Mouse (Mus musculus): ENCODE measurements around the gene Vps8. TPM values are rescaled to one million over a fixed set of nuclear protein-coding genes. Genes with fewer than 3 reads are reported as not detected.

Vps8 gene
- polyA plus RNA-seq, 1 experiment from 2014 or later: 27.0 TPM

GRCm38 (mm10) chr16:21441012-21441411 lies 18.1 kb downstream of the Vps8 start:
- Histone ChIP-seq H3K9me3 (ENCODE audit: control insufficient read depth, low read length) (no peaks in the 10 kb centered on the region), H3K4me2 (replicated peaks; ENCODE audit: low read depth, low read length) (no peak overlapping the region), H3K27ac (ENCODE audit: low read depth, low read length) (no peak overlapping the region), H3K4me1 (replicated peaks; ENCODE audit: control insufficient read depth, insufficient read depth, low read length) (no peaks in the 10 kb centered on the region), H3K9ac (ENCODE audit: low read depth, low read length) (no peak overlapping the region), H3K36me3 (ENCODE audit: control insufficient read depth, insufficient read depth, low read length) (no peaks in the 10 kb centered on the region), H3K4me3 (ENCODE audit: low read depth, low read length) (no peak overlapping the region), H3K27me3 (ENCODE audit: control insufficient read depth, insufficient read depth, low read length) (no peaks in the 10 kb centered on the region)
- no peak for DNase-seq (ENCODE audit: low spot score)
- ATAC-seq (ENCODE audit: low FRiP score): no peak

- Histone ChIP-seq H3K27ac (ENCODE audit: low read depth, low read length) (no peak overlapping the region), H3K27me3 (ENCODE audit: control insufficient read depth, insufficient read depth, low read length) (no peaks in the 10 kb centered on the region), H3K36me3 (ENCODE audit: control insufficient read depth, insufficient read depth, low read length) (no peaks in the 10 kb centered on the region), H3K9ac (ENCODE audit: low read depth, low read length) (no peak overlapping the region), H3K9me3 (ENCODE audit: control insufficient read depth, low read length) (no peaks in the 10 kb centered on the region), H3K4me1 (replicated peaks; ENCODE audit: control insufficient read depth, insufficient read depth, low read length) (no peaks in the 10 kb centered on the region), H3K4me2 (replicated peaks; ENCODE audit: low read depth, low read length) (no peak overlapping the region), H3K4me3 (ENCODE audit: low read depth, low read length) (no peak overlapping the region)
- no peak for ATAC-seq (ENCODE audit: low FRiP score)
- DNase-seq (ENCODE audit: low spot score): peak; percentile 11
- 60% methylated on average over 9 of the region's 9 CpGs for WGBS
These were observed 22.2 kb downstream of the Vps8 start for GRCm38 (mm10) chr16:21445026-21445625.

DNA sequence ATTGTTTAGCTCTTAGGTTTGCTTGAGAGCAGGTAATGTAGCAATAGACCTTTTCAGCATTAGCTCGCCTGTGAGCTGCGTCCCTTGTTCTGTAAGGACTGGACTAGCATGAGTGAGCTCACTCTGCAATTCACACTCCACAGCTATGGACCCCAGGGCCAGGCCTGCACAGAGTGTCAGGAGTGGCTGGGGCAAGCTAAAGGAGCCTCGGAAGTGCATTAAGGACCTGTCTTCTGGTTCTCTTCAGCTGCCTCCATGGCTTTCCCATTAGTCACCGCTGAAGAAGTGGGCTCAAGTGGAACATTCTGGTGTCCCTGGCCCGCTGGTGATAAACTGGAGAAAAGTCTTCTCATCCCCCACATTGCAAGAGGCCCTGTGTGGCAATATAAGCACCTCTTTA lies 24.5 kb downstream of the Vps8 start:
- H3K4me1 ChIP-seq (replicated peaks; ENCODE audit: control insufficient read depth, insufficient read depth, low read length): no peaks in the 10 kb centered on the region
- no peak overlapping the region for H3K27ac ChIP-seq (ENCODE audit: low read depth, low read length)
- H3K4me2 ChIP-seq (replicated peaks; ENCODE audit: low read depth, low read length): no peak overlapping the region
- no peaks in the 10 kb centered on the region for H3K9me3 ChIP-seq (ENCODE audit: control insufficient read depth, low read length)
- 94% methylated on average over 5 of the region's 5 CpGs for whole genome bisulfite sequencing
- H3K9ac ChIP-seq (ENCODE audit: low read depth, low read length): no peak overlapping the region
- H3K27me3 ChIP-seq (ENCODE audit: control insufficient read depth, insufficient read depth, low read length): no peaks in the 10 kb centered on the region
- H3K36me3 ChIP-seq (ENCODE audit: control insufficient read depth, insufficient read depth, low read length): no peaks in the 10 kb centered on the region
- no peak overlapping the region for H3K4me3 ChIP-seq (ENCODE audit: low read depth, low read length)
- ATAC-seq (ENCODE audit: low FRiP score): no peak
- no peak for DNase-seq (ENCODE audit: low spot score)

GRCm38 (mm10) chr16:21448464-21448863 lies 25.5 kb downstream of the Vps8 start:
- no peaks in the 10 kb centered on the region for H3K9me3 ChIP-seq (ENCODE audit: control insufficient read depth, low read length)
- H3K36me3 ChIP-seq (ENCODE audit: control insufficient read depth, insufficient read depth, low read length): no peaks in the 10 kb centered on the region
- no peak for ATAC-seq (ENCODE audit: low FRiP score)
- no peak overlapping the region for H3K27ac ChIP-seq (ENCODE audit: low read depth, low read length)
- no peak for DNase-seq (ENCODE audit: low spot score)
- WGBS: 94% methylated on average over 5 of the region's 5 CpGs
- H3K4me3 ChIP-seq (ENCODE audit: low read depth, low read length): no peak overlapping the region
- H3K27me3 ChIP-seq (ENCODE audit: control insufficient read depth, insufficient read depth, low read length): no peaks in the 10 kb centered on the region
- no peak overlapping the region for H3K9ac ChIP-seq (ENCODE audit: low read depth, low read length)
- no peak overlapping the region for H3K4me2 ChIP-seq (replicated peaks; ENCODE audit: low read depth, low read length)
- H3K4me1 ChIP-seq (replicated peaks; ENCODE audit: control insufficient read depth, insufficient read depth, low read length): no peaks in the 10 kb centered on the region

DNA sequence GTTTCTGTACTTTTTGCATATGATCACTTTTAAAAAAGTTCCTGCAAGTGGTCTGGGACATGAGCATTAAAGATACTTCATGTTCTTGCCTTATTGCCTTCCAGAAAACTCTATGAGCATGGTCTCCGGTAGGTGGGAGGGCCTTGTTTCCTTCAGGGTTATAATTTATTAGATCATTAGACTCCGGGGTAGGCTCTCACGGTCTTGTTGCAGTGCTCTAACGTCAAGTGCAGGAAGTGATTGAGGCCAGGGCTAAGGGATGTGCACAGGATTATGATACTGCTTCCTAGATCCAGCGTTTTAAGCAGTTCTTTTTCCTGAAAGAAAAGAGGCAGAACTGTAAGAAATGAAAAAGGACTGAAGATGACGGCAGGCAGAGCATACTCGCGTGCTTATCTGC lies 27.0 kb downstream of the Vps8 start:
- no peak for DNase-seq (ENCODE audit: low spot score)
- H3K4me2 ChIP-seq (replicated peaks; ENCODE audit: low read depth, low read length): no peak overlapping the region
- H3K9me3 ChIP-seq (ENCODE audit: control insufficient read depth, low read length): no peaks in the 10 kb centered on the region
- 86% methylated on average over 8 of the region's 8 CpGs for WGBS
- no peaks in the 10 kb centered on the region for H3K27me3 ChIP-seq (ENCODE audit: control insufficient read depth, insufficient read depth, low read length)
- H3K27ac ChIP-seq (ENCODE audit: low read depth, low read length): no peak overlapping the region
- no peaks in the 10 kb centered on the region for H3K4me1 ChIP-seq (replicated peaks; ENCODE audit: control insufficient read depth, insufficient read depth, low read length)
- no peak overlapping the region for H3K9ac ChIP-seq (ENCODE audit: low read depth, low read length)
- no peak overlapping the region for H3K4me3 ChIP-seq (ENCODE audit: low read depth, low read length)
- no peaks in the 10 kb centered on the region for H3K36me3 ChIP-seq (ENCODE audit: control insufficient read depth, insufficient read depth, low read length)
- ATAC-seq (ENCODE audit: low FRiP score): no peak

DNA sequence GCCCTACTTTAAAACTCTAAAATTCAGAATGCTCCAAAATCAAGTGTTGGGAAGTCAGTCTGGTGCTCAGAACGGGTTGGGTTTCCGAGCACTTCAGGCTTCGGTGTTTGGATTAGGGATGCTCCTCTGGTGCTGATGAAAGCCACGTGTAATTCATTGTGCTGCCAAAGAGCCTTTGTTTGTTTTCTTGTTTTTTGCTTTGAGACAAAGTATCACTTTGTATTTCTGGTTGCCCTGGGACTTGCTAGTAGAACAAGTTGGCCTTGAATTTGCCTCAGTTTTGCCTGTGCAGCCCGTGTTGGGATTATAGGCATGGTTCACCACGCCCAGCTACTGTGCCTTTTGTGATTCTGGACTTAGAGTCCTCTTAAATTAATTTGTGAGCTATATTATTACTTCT lies 29.7 kb downstream of the Vps8 start:
- H3K9ac ChIP-seq (ENCODE audit: low read depth, low read length): no peak overlapping the region
- no peaks in the 10 kb centered on the region for H3K4me1 ChIP-seq (replicated peaks; ENCODE audit: control insufficient read depth, insufficient read depth, low read length)
- H3K4me3 ChIP-seq (ENCODE audit: low read depth, low read length): no peak overlapping the region
- no peaks in the 10 kb centered on the region for H3K9me3 ChIP-seq (ENCODE audit: control insufficient read depth, low read length)
- WGBS: 79% methylated on average over 6 of the region's 6 CpGs
- DNase-seq (ENCODE audit: low spot score) (no peak), ATAC-seq (ENCODE audit: low FRiP score) (no peak)
- no peak overlapping the region for H3K4me2 ChIP-seq (replicated peaks; ENCODE audit: low read depth, low read length)
- no peaks in the 10 kb centered on the region for H3K27me3 ChIP-seq (ENCODE audit: control insufficient read depth, insufficient read depth, low read length)
- H3K36me3 ChIP-seq (ENCODE audit: control insufficient read depth, insufficient read depth, low read length): no peaks in the 10 kb centered on the region
- H3K27ac ChIP-seq (ENCODE audit: low read depth, low read length): no peak overlapping the region

DNA sequence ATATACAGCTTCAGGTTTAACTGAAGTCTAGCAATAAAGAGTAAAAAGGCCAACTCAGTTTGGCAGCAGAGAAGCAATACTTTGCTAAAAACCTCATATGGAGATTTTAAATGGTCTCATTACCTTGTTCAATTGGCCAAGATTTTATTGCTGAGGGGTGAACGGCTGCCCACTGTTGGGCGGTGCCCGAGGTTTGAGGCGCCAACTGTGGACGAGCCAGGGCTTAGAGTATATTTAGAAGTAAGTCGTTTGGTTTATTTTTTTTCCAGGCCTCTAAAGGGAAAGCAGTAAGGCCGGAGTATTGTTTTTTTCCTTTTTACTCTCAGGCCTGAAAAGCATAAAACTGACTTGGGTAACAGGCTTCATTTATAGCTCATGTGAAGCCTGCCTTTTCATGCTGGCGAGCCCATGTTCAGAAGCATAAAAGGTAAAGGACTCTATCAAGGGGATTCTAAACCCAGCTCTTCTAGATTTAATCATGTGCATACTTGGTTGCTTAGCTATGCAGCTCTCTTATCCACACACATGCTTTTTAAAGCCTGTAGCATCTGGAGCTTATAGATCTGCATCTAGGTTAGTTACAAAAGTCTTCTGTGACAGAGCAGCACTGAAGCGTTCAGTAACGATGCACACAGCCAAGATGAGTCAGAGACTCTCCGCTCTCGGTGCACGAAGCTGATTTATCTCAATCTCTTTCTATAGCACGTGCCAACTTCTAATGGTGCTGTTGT lies 34.9 kb downstream of the Vps8 start:
- no peaks in the 10 kb centered on the region for H3K9me3 ChIP-seq (ENCODE audit: control insufficient read depth, low read length)
- DNase-seq (ENCODE audit: low spot score): no peak
- H3K4me2 ChIP-seq (replicated peaks; ENCODE audit: low read depth, low read length): no peak overlapping the region
- no peak overlapping the region for H3K4me3 ChIP-seq (ENCODE audit: low read depth, low read length)
- H3K4me1 ChIP-seq (replicated peaks; ENCODE audit: control insufficient read depth, insufficient read depth, low read length): no peaks in the 10 kb centered on the region
- H3K9ac ChIP-seq (ENCODE audit: low read depth, low read length): no peak overlapping the region
- H3K27me3 ChIP-seq (ENCODE audit: control insufficient read depth, insufficient read depth, low read length): no peaks in the 10 kb centered on the region
- no peak overlapping the region for H3K27ac ChIP-seq (ENCODE audit: low read depth, low read length)
- no peaks in the 10 kb centered on the region for H3K36me3 ChIP-seq (ENCODE audit: control insufficient read depth, insufficient read depth, low read length)
- 90% methylated on average over 14 of the region's 14 CpGs for WGBS
- ATAC-seq (ENCODE audit: low FRiP score): no peak

DNA sequence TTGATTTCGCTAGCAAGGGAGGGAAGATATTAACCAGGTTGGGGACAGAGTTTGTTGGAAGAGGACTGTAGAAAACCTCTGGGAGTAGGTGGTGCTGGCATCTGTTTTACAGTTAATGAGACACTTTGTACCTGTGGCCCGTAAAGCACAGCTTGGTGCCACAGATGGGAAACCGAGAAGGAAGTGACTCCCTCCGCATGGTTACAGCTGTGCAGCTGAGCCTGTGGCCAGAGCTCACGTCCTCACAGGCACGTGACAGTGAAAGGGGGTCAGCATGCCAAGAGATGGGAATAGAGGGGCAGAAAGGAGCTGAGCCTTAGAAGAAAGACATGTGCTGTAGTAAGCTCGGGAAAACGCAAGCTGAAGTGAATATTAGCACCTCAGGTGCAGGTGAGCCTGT lies 43.0 kb downstream of the Vps8 start:
- no peak for ATAC-seq (ENCODE audit: low FRiP score)
- WGBS: 73% methylated on average over 8 of the region's 8 CpGs
- no peak for DNase-seq (ENCODE audit: low spot score)

GRCm38 (mm10) chr16:21470416-21470815 lies 47.5 kb downstream of the Vps8 start:
- no peak overlapping the region for H3K4me2 ChIP-seq (replicated peaks; ENCODE audit: low read depth, low read length)
- no peak overlapping the region for H3K27ac ChIP-seq (ENCODE audit: low read depth, low read length)
- ATAC-seq (ENCODE audit: low FRiP score): no peak
- H3K4me1 ChIP-seq (replicated peaks; ENCODE audit: control insufficient read depth, insufficient read depth, low read length): no peaks in the 10 kb centered on the region
- WGBS: 89% methylated on average over 4 of the region's 4 CpGs
- DNase-seq (ENCODE audit: low spot score): peak; percentile 11
- no peaks in the 10 kb centered on the region for H3K9me3 ChIP-seq (ENCODE audit: control insufficient read depth, low read length)
- H3K27me3 ChIP-seq (ENCODE audit: control insufficient read depth, insufficient read depth, low read length): no peaks in the 10 kb centered on the region
- H3K9ac ChIP-seq (ENCODE audit: low read depth, low read length): no peak overlapping the region
- peaks cover 12% of the 10 kb centered on the region; the same call in 1 of the 2 replicates for H3K36me3 ChIP-seq (ENCODE audit: control insufficient read depth, insufficient read depth, low read length)
- no peak overlapping the region for H3K4me3 ChIP-seq (ENCODE audit: low read depth, low read length)

More for the DNA sequence above, 43.0 kb downstream of the Vps8 start:
- Histone ChIP-seq H3K4me1 (replicated peaks; ENCODE audit: control insufficient read depth, insufficient read depth, low read length) (no peaks in the 10 kb centered on the region), H3K4me3 (ENCODE audit: low read depth, low read length) (no peak overlapping the region), H3K4me2 (replicated peaks; ENCODE audit: low read depth, low read length) (no peak overlapping the region), H3K27ac (ENCODE audit: low read depth, low read length) (no peak overlapping the region), H3K9ac (ENCODE audit: low read depth, low read length) (no peak overlapping the region), H3K9me3 (ENCODE audit: control insufficient read depth, low read length) (no peaks in the 10 kb centered on the region), H3K27me3 (ENCODE audit: control insufficient read depth, insufficient read depth, low read length) (no peaks in the 10 kb centered on the region), H3K36me3 (ENCODE audit: control insufficient read depth, insufficient read depth, low read length) (peaks cover 6% of the 10 kb centered on the region; the same call in 1 of the 2 replicates)

Measured in hindbrain, embryonic 11.5 days (tissue).